Mouse (Mus musculus) midbrain, postnatal 0 days (tissue): ENCODE measurements around the gene Nrsn2. TPM values are rescaled to one million over a fixed set of nuclear protein-coding genes. Genes with fewer than 3 reads are reported as not detected.
A peak's percentile ranks its signal among the peaks of the same experiment; 100 is the strongest.

Experiments
- ATAC-seq: fragments of 200-750 bp; cut with Nextera tagmentation; 2 replicates; pipeline ENCODE4 v1.8.0; 2017; ENCODE audit warnings: moderate number of reproducible peaks, mild to moderate bottlenecking, moderate TSS enrichment, moderate library complexity; ENCODE audit not compliant: low FRiP score
- DNase-seq: peaks from one replicate; pipeline ENCODE4 v3.0.0-alpha.2; 2015; ENCODE audit warnings: low spot score
- H3K27ac ChIP-seq: fragments of 300-500 bp; sonication (generic); 2 replicates; pipeline ENCODE4 v1.5.1; 2014; ENCODE audit warnings: low read depth, mild to moderate bottlenecking, low read length, mixed read lengths
- H3K27me3 ChIP-seq: fragments of 300-500 bp; sonication (generic); 2 replicates; pipeline ENCODE4 v1.6.1; 2014; ENCODE audit warnings: low read length, control low read depth, mixed read lengths; ENCODE audit not compliant: insufficient read depth
- H3K36me3 ChIP-seq: fragments of 300-500 bp; sonication (generic); 2 replicates; pipeline ENCODE4 v1.6.1; 2014; ENCODE audit warnings: low read length, control low read depth, mixed read lengths; ENCODE audit not compliant: insufficient read depth
- H3K4me1 ChIP-seq: fragments of 300-500 bp; sonication (generic); 2 replicates; pipeline ENCODE4 v1.6.1; 2014; ENCODE audit warnings: mild to moderate bottlenecking, control low read depth, antibody characterized with exemption, low read length, mixed read lengths; ENCODE audit not compliant: insufficient read depth
- H3K4me2 ChIP-seq: fragments of 300-500 bp; sonication (generic); 2 replicates; pipeline ENCODE4 v1.6.1; 2014; ENCODE audit warnings: low read depth, mild to moderate bottlenecking, low read length, mixed read lengths; ENCODE audit not compliant: poor library complexity, severe bottlenecking
- H3K4me3 ChIP-seq: fragments of 300-500 bp; sonication (generic); 2 replicates; pipeline ENCODE4 v1.5.1; 2014; ENCODE audit warnings: low read depth, mild to moderate bottlenecking, low read length, moderate library complexity
- H3K9ac ChIP-seq: fragments of 300-500 bp; sonication (generic); replicated peaks from 2 replicates; pipeline ENCODE4 v1.6.1; 2014; ENCODE audit warnings: mild to moderate bottlenecking, low read length, moderate library complexity, mixed read lengths; ENCODE audit not compliant: poor library complexity, severe bottlenecking
- H3K9me3 ChIP-seq: fragments of 300-500 bp; sonication (generic); 2 replicates; pipeline ENCODE4 v1.6.1; 2016; ENCODE audit warnings: low read length, control low read depth
- CTCF ChIP-seq: IDR thresholded peaks from 2 replicates; pipeline ENCODE4 v1.5.1; 2016; ENCODE audit warnings: antibody characterized with exemption, mild to moderate bottlenecking
- WGBS: fragments of 180-500 bp; shearing (Covaris S2); extraction: QIAGEN DNeasy Blood & Tissue Kit; methylation state at CpG from one replicate; pipeline ENCODE4 v1.1.7; 2014; 5-methylcytosine and 5-hydroxymethylcytosine counted together
- polyA plus RNA-seq: library from polyadenylated mRNA; unstranded; fragments of >200 nt; fragmentation: Nextera tagmentation; extraction: Ambion mirVana; gene quantifications from 2 replicates; pipeline ENCODE4 v1.2.1, GENCODE M21; 2015
- total RNA-seq: library from RNA; depleted of rRNA; stranded (reverse); fragments of >200 nt; gene quantifications from 2 replicates; pipeline ENCODE4 v1.2.3, GENCODE M21; 2014

The Nrsn2 gene
- total and polyA plus RNA-seq, 2 experiments from 2014 or later: 80.2 to 103 TPM

GRCm38 (mm10) chr2:152373547-152373946 is 2.9 kb downstream of the Nrsn2 start:
- Histone ChIP-seq H3K36me3 (no peaks in the 10 kb centered on the region; the same call in 1 of the 2 replicates), H3K9ac (no peak overlapping the region), H3K27ac (no peak overlapping the region), H3K9me3 (no peaks in the 10 kb centered on the region), H3K4me1 (peaks cover 10% of the 10 kb centered on the region; the same call in 1 of the 2 replicates), H3K27me3 (no peaks in the 10 kb centered on the region), H3K4me3 (no peak overlapping the region), H3K4me2 (no peak overlapping the region)
- no peak for DNase-seq
- WGBS: 74% methylated on average over 9 of the region's 9 CpGs
- TF ChIP-seq CTCF: no peak
- ATAC-seq: no peak

- DNase-seq: no peak
- Histone ChIP-seq H3K27ac (no peak overlapping the region), H3K36me3 (no peaks in the 10 kb centered on the region; the same call in 1 of the 2 replicates), H3K9ac (no peak overlapping the region), H3K9me3 (no peaks in the 10 kb centered on the region), H3K4me2 (no peak overlapping the region), H3K4me1 (peaks cover 10% of the 10 kb centered on the region; the same call in 1 of the 2 replicates), H3K4me3 (no peak overlapping the region), H3K27me3 (no peaks in the 10 kb centered on the region)
- 77% methylated on average over 4 of the region's 4 CpGs for whole genome bisulfite sequencing
- TF ChIP-seq CTCF: no peak
- no peak for ATAC-seq
Observed at GRCm38 (mm10) chr2:152372661-152373060, 3.8 kb downstream of the Nrsn2 start.

DNA sequence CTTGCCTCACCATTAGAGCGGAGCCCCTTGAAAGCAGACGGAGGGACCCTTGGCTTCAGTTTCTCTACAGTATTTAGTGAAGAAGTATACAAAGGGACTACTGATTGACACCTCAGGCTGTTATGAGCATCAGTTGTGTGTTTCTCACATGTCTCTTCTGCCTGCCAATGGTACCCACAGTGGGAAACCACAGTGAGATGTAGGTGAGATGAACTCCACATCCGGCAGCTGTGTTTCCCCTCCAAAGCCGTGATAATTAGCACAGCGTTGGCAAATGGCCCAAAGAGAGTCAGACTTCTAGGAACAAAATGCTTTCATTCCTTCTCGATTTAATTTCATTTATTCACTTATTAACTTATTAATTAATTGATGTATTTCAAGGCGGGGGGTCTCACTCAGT is 4.3 kb downstream of the Nrsn2 start:
- no peak overlapping the region for H3K4me2 ChIP-seq
- H3K27me3 ChIP-seq: no peaks in the 10 kb centered on the region
- H3K36me3 ChIP-seq: no peaks in the 10 kb centered on the region; the same call in 1 of the 2 replicates
- 79% methylated on average over 7 of the region's 7 CpGs for WGBS
- ATAC-seq (no peak), DNase-seq (no peak)
- peaks cover 10% of the 10 kb centered on the region; the same call in 1 of the 2 replicates for H3K4me1 ChIP-seq
- no peak overlapping the region for H3K4me3 ChIP-seq
- no peak for TF ChIP-seq CTCF
- H3K27ac ChIP-seq: no peak overlapping the region
- no peak overlapping the region for H3K9ac ChIP-seq
- no peaks in the 10 kb centered on the region for H3K9me3 ChIP-seq

GRCm38 (mm10) chr2:152368532-152369140 is 7.8 kb downstream of the Nrsn2 start:
- H3K9ac ChIP-seq: no peak overlapping the region
- 31% methylated on average over 14 of the region's 14 CpGs for WGBS
- no peaks in the 10 kb centered on the region for H3K4me1 ChIP-seq
- peak; percentile 90 for TF ChIP-seq CTCF
- H3K4me3 ChIP-seq: no peak overlapping the region
- H3K27me3 ChIP-seq: no peaks in the 10 kb centered on the region
- ATAC-seq: no peak
- 0 out of 2 replicates have a peak overlapping the region, but pooled peaks have one; percentile 20 for H3K4me2 ChIP-seq
- H3K9me3 ChIP-seq: no peaks in the 10 kb centered on the region
- DNase-seq: peak; percentile 79
- H3K36me3 ChIP-seq: no peaks in the 10 kb centered on the region; the same call in 1 of the 2 replicates
- no peak overlapping the region for H3K27ac ChIP-seq

GRCm38 (mm10) chr2:152367917-152368316 is 8.5 kb downstream of the Nrsn2 start:
- Histone ChIP-seq H3K27ac (no peak overlapping the region), H3K9me3 (no peaks in the 10 kb centered on the region), H3K4me1 (no peaks in the 10 kb centered on the region), H3K4me2 (no peak overlapping the region), H3K4me3 (no peak overlapping the region), H3K9ac (no peak overlapping the region), H3K27me3 (no peaks in the 10 kb centered on the region), H3K36me3 (no peaks in the 10 kb centered on the region; the same call in 1 of the 2 replicates)
- no peak for DNase-seq
- no peak for ATAC-seq
- WGBS: 86% methylated on average over 5 of the region's 5 CpGs
- no peak for TF ChIP-seq CTCF

DNA sequence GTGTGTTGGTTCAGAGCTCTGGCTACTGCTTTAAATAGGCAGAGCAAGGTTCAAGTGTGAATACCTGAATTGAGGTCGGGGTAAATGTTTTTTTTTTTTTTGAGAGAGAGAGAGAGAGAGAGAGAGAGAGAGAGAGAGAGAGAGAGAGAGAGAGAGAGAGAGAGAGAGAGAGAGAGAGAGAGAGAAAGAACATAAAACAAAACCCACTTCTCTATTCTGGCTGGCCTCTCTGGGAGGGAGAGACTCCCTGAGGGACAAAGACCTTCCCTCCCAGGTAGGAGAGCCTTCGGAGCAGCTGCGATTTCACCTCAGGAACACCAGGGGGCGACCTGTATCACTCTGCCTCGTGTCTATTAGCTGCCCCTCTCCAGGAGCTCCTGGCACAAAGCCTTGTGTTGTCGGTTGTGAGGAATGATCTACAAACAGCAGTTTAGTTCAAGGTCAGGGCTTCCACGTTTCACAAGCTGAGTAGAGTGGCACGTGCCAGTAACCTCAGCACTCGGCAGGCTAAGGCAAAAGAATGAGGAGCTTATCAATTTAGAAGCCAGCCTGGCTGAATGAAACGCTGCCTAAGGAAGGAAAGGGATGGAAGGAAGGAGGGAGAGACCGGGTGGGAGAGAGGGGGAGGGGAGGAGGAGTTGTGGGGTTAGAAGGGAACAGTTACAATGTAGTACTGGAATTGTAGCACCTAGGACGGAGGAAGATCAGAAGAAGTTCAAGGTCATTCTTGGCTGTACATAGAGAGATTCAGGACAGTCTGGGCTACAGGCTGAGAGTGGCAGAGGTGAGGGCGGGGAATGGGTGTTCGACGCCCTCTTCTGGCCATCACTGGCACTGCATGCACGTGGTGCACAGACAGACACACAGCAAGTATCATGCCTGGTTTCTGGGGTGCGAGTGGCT is 12.9 kb downstream of the Nrsn2 start:
- H3K9ac ChIP-seq: no peak overlapping the region

More for the DNA sequence above, 12.9 kb downstream of the Nrsn2 start:
- ATAC-seq: peak; percentile 78
- TF ChIP-seq CTCF: peak; percentile 85
- no peaks in the 10 kb centered on the region for H3K36me3 ChIP-seq
- no peaks in the 10 kb centered on the region for H3K9me3 ChIP-seq
- DNase-seq: peak; percentile 91
- peak overlapping the region; percentile 66 for H3K27ac ChIP-seq
- WGBS: 7% methylated on average over 17 of the region's 17 CpGs
- H3K4me2 ChIP-seq: peak overlapping the region; percentile 31
- no peak overlapping the region for H3K4me3 ChIP-seq
- no peaks in the 10 kb centered on the region for H3K27me3 ChIP-seq
- no peaks in the 10 kb centered on the region for H3K4me1 ChIP-seq
